ENCODE assay signal across 10 mouse cellular contexts in genomic region chr11:87757001-87757954, GRCm38 (mm10). TPM values are rescaled to one million over a fixed set of nuclear protein-coding genes. Genes with fewer than 3 reads are reported as not detected.
DNase-seq lines count a peak whose midpoint lies in the region; ATAC-seq and TF ChIP-seq lines count a peak whose summit lies in the region.
"Had no signal": no experiment of that assay in that cellular context is flagged by ENCODE, and none has a peak within 500 bp of the region (broad histone marks: within the 10 kb centered on the region; RNA-seq: fewer than 3 reads in every experiment).

No protein-coding gene starts in this region.

- H3K9me3 ChIP-seq in intestine, embryonic 14.5 days (ENCODE audit: control insufficient read depth, low read length) = no peaks in the 10 kb centered on the region
- H3K9me3 ChIP-seq in intestine, postnatal 0 days (ENCODE audit: control insufficient read depth) = no peaks in the 10 kb centered on the region
- no peaks in the 10 kb centered on the region for H3K9me3 ChIP-seq in CH12.LX (replicated peaks; ENCODE audit: low read length)
- H3K9me3 ChIP-seq: embryonic facial prominence, embryonic 15.5 days had no signal

- in situ Hi-C loops in CH12.LX (cut with MboI; ENCODE audit: low pct_ligation_motif_present, low pct_unique_long_range_greater_than_20kb, low sequenced_read_pairs) = no loop called here

- no peak for TF ChIP-seq EP300 in CH12.LX (IDR thresholded peaks at IDR 0.05; ENCODE audit: low read length)

- H3K4me2 ChIP-seq in intestine, embryonic 14.5 days (ENCODE audit: low read length) = no peak overlapping the region
- no peak overlapping the region for H3K4me2 ChIP-seq in intestine, postnatal 0 days (replicated peaks; ENCODE audit: low read depth)
- peak overlapping the region; percentile 22 for H3K4me2 ChIP-seq in CH12.LX (ENCODE audit: insufficient read depth, low read depth, poor library complexity, severe bottlenecking)
- H3K4me2 ChIP-seq: embryonic facial prominence, embryonic 15.5 days had no signal

- TF ChIP-seq POLR2A in CH12.LX (IDR thresholded peaks at IDR 0.05; ENCODE audit: low read depth, low read length) = peak; percentile 72

- no peak for TF ChIP-seq CTCF in intestine, postnatal 0 days (IDR thresholded peaks at IDR 0.05; ENCODE audit: low read depth)
- no peak for TF ChIP-seq CTCF in CH12.LX (conservative IDR thresholded peaks at IDR 0.05 in 1 of 2, IDR thresholded peaks at IDR 0.05 in 1 of 2; ENCODE audit: low read depth in 2 of 2, low read length in 2 of 2)

- dilution Hi-C loops in CH12.LX (cut with MboI; ENCODE audit: extremely low pct_ligation_motif_present, extremely low pct_unique_long_range_greater_than_20kb, low sequenced_read_pairs) = no loop called here

- TF ChIP-seq RAD21 in CH12.LX (IDR thresholded peaks at IDR 0.05; ENCODE audit: low read depth, low read length) = no peak

- H3K36me3 ChIP-seq in intestine, embryonic 14.5 days (ENCODE audit: control insufficient read depth, insufficient read depth, low read length) = no peaks in the 10 kb centered on the region
- H3K36me3 ChIP-seq in intestine, postnatal 0 days (ENCODE audit: control insufficient read depth, insufficient read depth) = no peaks in the 10 kb centered on the region
- H3K36me3 ChIP-seq in CH12.LX (replicated peaks in 1 of 2; ENCODE audit: control insufficient read depth in 1 of 2, insufficient read depth in 1 of 2, low read length in 1 of 2) = peaks cover 21 to 25% of the 10 kb centered on the region in 2 experiments
- H3K36me3 ChIP-seq: embryonic facial prominence, embryonic 15.5 days had no signal

- H3K27ac ChIP-seq in intestine, embryonic 14.5 days (ENCODE audit: low read depth) = no peak overlapping the region
- no peak overlapping the region for H3K27ac ChIP-seq in intestine, postnatal 0 days (ENCODE audit: low read depth, low read length)
- H3K27ac ChIP-seq in CH12.LX (ENCODE audit: insufficient read depth, low read depth) = peak overlapping the region; percentile 99
- H3K27ac ChIP-seq: embryonic facial prominence, embryonic 15.5 days; kidney, postnatal 0 days had no signal

- no peaks in the 10 kb centered on the region for H3K4me1 ChIP-seq in intestine, embryonic 14.5 days (replicated peaks; ENCODE audit: control insufficient read depth, insufficient read depth, low read length)
- no peaks in the 10 kb centered on the region for H3K4me1 ChIP-seq in intestine, postnatal 0 days (replicated peaks; ENCODE audit: control insufficient read depth, insufficient read depth, low read length)
- H3K4me1 ChIP-seq in CH12.LX (ENCODE audit: control insufficient read depth in 1 of 2, insufficient read depth in 2 of 2) = peaks cover 26 to 65% of the 10 kb centered on the region in 2 experiments

- H3K79me2 ChIP-seq in CH12.LX (replicated peaks; ENCODE audit: control insufficient read depth, extremely low read depth, insufficient read depth, poor library complexity, severe bottlenecking) = peaks cover 34% of the 10 kb centered on the region

- peaks cover 32% of the 10 kb centered on the region for H3K27me3 ChIP-seq in intestine, embryonic 14.5 days (replicated peaks; ENCODE audit: control insufficient read depth, insufficient read depth, low read length)
- H3K27me3 ChIP-seq in intestine, postnatal 0 days (replicated peaks; ENCODE audit: control insufficient read depth, insufficient read depth, low read length) = peaks cover 22% of the 10 kb centered on the region
- no peaks in the 10 kb centered on the region for H3K27me3 ChIP-seq in CH12.LX (replicated peaks)

- H3K4me3 ChIP-seq in intestine, embryonic 14.5 days (ENCODE audit: low read depth, low read length) = 0 out of 2 replicates have a peak overlapping the region, but pooled peaks have one; percentile 4
- H3K4me3 ChIP-seq in intestine, postnatal 0 days (ENCODE audit: low read depth, low read length) = no peak overlapping the region
- H3K4me3 ChIP-seq in CH12.LX (replicated peaks in 1 of 3; ENCODE audit: low read depth in 2 of 3, low read length in 2 of 3, poor library complexity in 1 of 3) = peak overlapping the region; percentile 66 to 89 (median 81)
- H3K4me3 ChIP-seq: embryonic facial prominence, embryonic 15.5 days had no signal

- WGBS in intestine, embryonic 14.5 days = 87% methylated on average over 25 of the region's 25 CpGs
- 82% methylated on average over 25 of the region's 25 CpGs for WGBS in intestine, postnatal 0 days

- no peak for ATAC-seq in intestine, embryonic 14.5 days (replicated peaks; ENCODE audit: low FRiP score, low TSS enrichment, low read depth)
- ATAC-seq in intestine, postnatal 0 days = no peak

- H3K9ac ChIP-seq in intestine, embryonic 14.5 days (ENCODE audit: low read length) = no peak overlapping the region
- no peak overlapping the region for H3K9ac ChIP-seq in intestine, postnatal 0 days (ENCODE audit: low read depth, low read length)
- peak overlapping the region; percentile 98 for H3K9ac ChIP-seq in CH12.LX (ENCODE audit: insufficient read depth, low read depth)
- H3K9ac ChIP-seq: embryonic facial prominence, embryonic 15.5 days had no signal

- DNase-seq in intestine, embryonic 14.5 days (ENCODE audit: low spot score) = no peak
- DNase-seq in CH12.LX (ENCODE audit: extremely low read depth) = peak; percentile 75
- DNase-seq in induced T-regulatory cell, adult 2 months (ENCODE audit: low read depth) = peak; percentile 84
- peak; percentile 57 to 68 for DNase-seq in spleen, postnatal 36 days (ENCODE audit: low spot score in 2 of 2)
- DNase-seq in layer of hippocampus, postnatal 36 days = no peak
- no peak for DNase-seq in urinary bladder, adult 18-20 months (ENCODE audit: low spot score in 2 of 2)
- no peak for DNase-seq in yolk sac, embryonic 10.5 days (ENCODE audit: low spot score)

TF ChIP-seq in CH12.LX, 34 proteins besides CTCF, POLR2A, EP300 and RAD21:
- TF ChIP-seq MAFK (IDR thresholded peaks at IDR 0.05; ENCODE audit: insufficient replicate concordance, low read length) (no peak), TBP (conservative IDR thresholded peaks at IDR 0.05; ENCODE audit: low read depth, low read length) (peak; percentile 51; the same call in 1 of the 2 replicates)

RNA-seq across cellular contexts. Expression of gene Tspoap1, which starts 3.1 kb away (rescaled TPM):
- polyA plus RNA-seq in intestine, embryonic 14.5 days (2014; fragmentation: Nextera tagmentation; extraction: Ambion mirVana) = 2.5 and 3.7 TPM in 2 replicates
- polyA plus RNA-seq in intestine, postnatal 0 days (2015; fragmentation: Nextera tagmentation; extraction: Ambion mirVana) = 0.33 and 0.61 TPM in 2 replicates
- total RNA-seq in CH12.LX (2012; rRNA removed) (19.9 and 36.9 TPM in 2 replicates), CH12.LX (2014; rRNA removed) (12.8 and 16.5 TPM in 2 replicates)
- polyA plus RNA-seq in CH12.LX (2012; ENCODE audit: insufficient read length, low read depth) = 11.6 and 12.3 TPM in 2 replicates
- 100 to 1,000 TPM; 146 to 163 TPM for total RNA-seq in layer of hippocampus, postnatal 36 days (2021)

RNA-seq across cellular contexts. Expression of gene Supt4a, which starts 19.9 kb away (rescaled TPM):
- polyA plus RNA-seq in intestine, embryonic 14.5 days (2014; fragmentation: Nextera tagmentation; extraction: Ambion mirVana) = 146 and 151 TPM in 2 replicates
- polyA plus RNA-seq in intestine, postnatal 0 days (2015; fragmentation: Nextera tagmentation; extraction: Ambion mirVana) = 79.7 and 87.5 TPM in 2 replicates
- total RNA-seq in CH12.LX (2012; rRNA removed) (241 and 287 TPM in 2 replicates), CH12.LX (2014; rRNA removed) (251 and 256 TPM in 2 replicates)
- 220 and 229 TPM in 2 replicates for polyA plus RNA-seq in CH12.LX (2012; ENCODE audit: insufficient read length, low read depth)
- 10 to 100 TPM; 71.7 to 78.7 TPM for total RNA-seq in layer of hippocampus, postnatal 36 days (2021)

RNA-seq across cellular contexts. Expression of gene Mpo, which starts 36.1 kb away (rescaled TPM):
- 1.7 TPM in 2 replicates for polyA plus RNA-seq in intestine, embryonic 14.5 days (2014; fragmentation: Nextera tagmentation; extraction: Ambion mirVana)
- polyA plus RNA-seq in intestine, postnatal 0 days (2015; fragmentation: Nextera tagmentation; extraction: Ambion mirVana) = 0.12 and 0.27 TPM in 2 replicates
- total RNA-seq in CH12.LX (2012; rRNA removed) (not detected in 2 replicates), CH12.LX (2014; rRNA removed) (not detected in 2 replicates)
- polyA plus RNA-seq in CH12.LX (2012; ENCODE audit: insufficient read length, low read depth) = not detected in 2 replicates
- total RNA-seq in layer of hippocampus, postnatal 36 days (2021) = under 1 TPM; 0.28 to 0.60 TPM

Comparison
In these comparisons a context has a peak if more than half of its experiments do, and no peak if none do; other contexts are left out.
1. DNase-seq: peak in CH12.LX (single experiment), induced T-regulatory cell, adult 2 months (single experiment) and spleen, postnatal 36 days (2 of 2); none in intestine, embryonic 14.5 days (single experiment), layer of hippocampus, postnatal 36 days (0 of 2), urinary bladder, adult 18-20 months (0 of 2) and yolk sac, embryonic 10.5 days (single experiment).